Mouse (Mus musculus) T-helper 17 cell (primary cell): ENCODE measurements around the gene Aunip.

ENCODE experiments used
- in situ Hi-C, 2 experiments: fragments of 300-600 bp; cut with MboI, MseI; formaldehyde crosslinking; loops; 1 replicate in 1 of 2; 2 replicates in 1 of 2; pipeline ENCODE4 v1.15.1; 2025; ENCODE audit warnings: high pct_unique_total_duplicates in 2 of 2

Gene Aunip

DNA sequence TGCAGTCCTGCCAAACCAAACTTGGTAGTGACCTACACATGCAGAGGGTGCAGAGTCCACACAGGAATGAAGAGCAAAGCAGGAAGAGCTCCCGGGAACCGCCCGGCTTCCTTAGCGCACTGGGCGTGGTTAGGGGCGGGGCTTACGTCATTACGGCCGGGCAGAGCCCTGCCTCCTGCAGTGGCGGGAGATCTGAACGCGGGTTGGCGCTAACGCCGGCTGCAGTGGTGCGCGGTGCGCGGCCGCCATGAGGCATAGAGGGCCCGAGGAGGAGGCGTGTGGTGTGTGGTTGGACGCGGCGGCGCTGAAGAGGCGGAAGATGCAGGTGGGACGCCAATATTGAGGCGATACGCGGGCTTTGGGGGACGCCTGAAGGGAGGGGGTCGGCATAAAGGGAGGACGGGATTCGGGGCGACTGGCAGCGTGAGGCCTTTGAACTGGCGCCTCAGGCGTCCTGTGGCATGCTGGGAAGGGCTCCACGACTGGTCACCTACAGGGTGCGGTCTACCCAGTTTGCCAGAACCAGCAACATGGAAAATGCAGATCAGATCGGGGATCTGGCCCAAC, at the start of gene Aunip:
TSS of gene Aunip (plus strand) at position 155 of the 567 bp plus-strand sequence.
- in situ Hi-C loops: no loop called here

DNA sequence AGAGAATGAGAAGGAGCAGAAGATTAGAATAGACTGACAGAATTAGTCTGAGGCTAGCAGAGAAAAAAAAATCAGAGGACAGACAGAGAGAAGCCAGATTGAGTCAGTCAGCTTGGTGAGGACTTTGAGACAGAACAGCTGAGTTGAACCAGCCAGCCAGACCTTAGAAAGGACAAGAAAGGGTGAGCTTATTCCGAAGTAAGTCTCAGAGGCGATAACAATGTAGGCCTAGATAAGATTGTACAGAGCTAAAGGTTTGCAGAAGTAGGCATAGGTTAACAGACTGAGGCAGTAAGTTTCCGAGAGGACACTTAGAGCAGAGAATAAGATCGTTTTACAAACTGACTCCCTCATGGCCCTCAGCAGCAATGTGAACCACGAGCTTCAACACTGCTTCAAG, 49.5 kb upstream of the Aunip start:
- in situ Hi-C loops: no loop called here

- in situ Hi-C loops: loop anchor here in 1 of 2 experiments (5.0 kb wide), 1 partner anchor 58 kb away; no protein-coding TSS in a partner anchor
Measured at GRCm38 (mm10) chr4:134465789-134466188, 45.0 kb upstream of the Aunip start.

DNA sequence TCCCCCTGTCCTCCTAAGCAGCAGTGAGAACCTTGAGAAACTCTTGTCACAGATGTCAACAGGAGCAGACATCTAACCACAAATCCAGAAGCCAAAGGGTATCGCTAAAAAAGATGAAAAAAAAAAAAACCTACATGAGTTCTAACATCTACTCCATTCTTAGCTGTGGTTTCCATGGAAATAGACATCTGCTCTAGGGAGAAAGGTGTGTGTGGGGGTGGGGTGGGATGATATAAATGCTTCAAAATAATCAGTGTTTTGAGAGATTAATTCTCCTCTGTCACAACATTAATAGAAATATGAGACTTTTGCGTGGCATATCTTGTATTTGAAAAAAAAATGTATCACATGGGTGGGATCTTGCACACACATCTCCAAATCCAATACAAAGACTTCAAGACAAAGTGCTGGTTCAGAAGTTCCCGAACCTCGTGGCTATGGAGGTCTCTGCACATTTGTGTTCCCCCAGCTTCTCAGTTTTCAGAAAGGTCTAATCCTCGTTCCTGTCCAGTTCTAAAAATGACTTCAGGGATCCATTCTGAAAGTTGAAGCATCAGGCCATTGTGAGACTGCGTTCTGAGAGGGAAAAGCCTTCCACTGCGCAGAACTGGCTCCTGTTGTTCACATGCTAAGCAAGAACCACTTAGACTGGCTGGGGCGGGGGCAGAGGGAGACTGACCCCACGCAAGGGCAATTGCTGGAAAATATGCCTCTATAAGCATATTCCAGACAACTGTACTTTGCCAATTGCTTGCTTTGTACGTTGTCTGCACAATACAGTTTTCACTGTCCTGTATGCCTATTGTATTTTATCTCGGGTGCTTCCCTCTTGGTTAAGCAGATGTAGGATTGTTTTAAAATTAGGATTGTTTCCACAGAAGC, 44.2 kb upstream of the Aunip start:
- in situ Hi-C loops: loop anchor here in 1 of 2 experiments (5.0 kb wide), 1 partner anchor 59 kb away; no protein-coding TSS in a partner anchor

- in situ Hi-C loops: loop anchor here in 1 of 2 experiments (5.0 kb wide), 1 partner anchor 60 kb away; no protein-coding TSS in a partner anchor
Measured at GRCm38 (mm10) chr4:134467435-134468214, 43.2 kb upstream of the Aunip start.

- in situ Hi-C loops: loop anchor here in 1 of 2 experiments (5.0 kb wide), 1 partner anchor 61 kb away; no protein-coding TSS in a partner anchor
Measured at GRCm38 (mm10) chr4:134468215-134468575, 42.6 kb upstream of the Aunip start, which contains the start of gene Stmn1. TSS of gene Stmn1 (plus strand) at chr4:134468320.

- in situ Hi-C loops: loop anchor here in 1 of 2 experiments (5.0 kb wide), 1 partner anchor 61 kb away; no protein-coding TSS in a partner anchor
Measured at GRCm38 (mm10) chr4:134468578-134469266, 42.1 kb upstream of the Aunip start.

- in situ Hi-C loops: loop anchor here in 1 of 2 experiments (5.0 kb wide), 1 partner anchor 62 kb away; no protein-coding TSS in a partner anchor
Measured at GRCm38 (mm10) chr4:134469341-134469796, 41.4 kb upstream of the Aunip start.

DNA sequence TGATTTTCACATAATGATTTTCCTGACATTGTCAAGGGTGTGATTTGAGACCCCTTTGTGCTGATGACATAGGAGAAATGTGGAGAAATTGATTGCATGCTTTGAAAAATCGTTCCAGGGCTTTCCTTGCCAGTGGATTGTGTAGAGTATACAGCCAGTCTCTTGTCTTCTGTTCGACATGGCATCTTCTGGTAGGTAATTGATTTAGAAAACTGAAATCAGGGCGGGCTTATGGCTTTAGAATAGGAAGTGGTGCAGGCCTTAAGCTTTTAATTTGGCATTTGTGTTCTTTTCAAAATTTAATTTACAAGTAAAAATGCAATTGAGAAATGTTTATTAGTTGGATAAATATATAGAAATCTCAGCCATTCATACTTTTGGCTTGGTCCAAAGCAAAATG, 40.8 kb upstream of the Aunip start:
- in situ Hi-C loops: loop anchor here in 1 of 2 experiments (5.0 kb wide), 1 partner anchor 63 kb away; no protein-coding TSS in a partner anchor

GRCm38 (mm10) chr4:134471469-134471868, 39.3 kb upstream of the Aunip start:
- in situ Hi-C loops: no loop called here

- in situ Hi-C loops: no loop called here
Measured at GRCm38 (mm10) chr4:134473764-134474163, 37.0 kb upstream of the Aunip start.

DNA sequence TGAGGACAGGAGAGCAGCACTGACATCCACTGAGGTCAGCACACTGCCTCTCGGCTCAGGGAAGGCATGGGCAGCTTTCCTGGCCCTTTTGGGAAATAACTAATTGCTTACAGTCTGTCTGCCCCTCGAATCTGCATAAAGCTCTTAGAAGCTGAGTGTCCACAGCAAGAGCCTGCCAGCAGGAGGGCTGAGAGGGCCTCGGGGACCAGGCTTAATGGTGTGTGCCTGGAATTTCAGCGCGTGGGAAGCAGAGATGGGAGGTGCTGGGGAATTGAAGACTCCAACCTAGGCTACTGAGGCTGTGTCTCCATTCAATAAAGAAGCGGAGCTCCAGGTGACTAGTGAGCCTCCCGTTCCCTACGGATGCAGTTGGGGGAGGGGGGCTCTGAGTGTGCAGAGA, 36.6 kb upstream of the Aunip start:
- in situ Hi-C loops: no loop called here

GRCm38 (mm10) chr4:134476899-134477298, 33.9 kb upstream of the Aunip start:
- in situ Hi-C loops: loop anchor here in 1 of 2 experiments (5.0 kb wide), 1 partner anchor 80 kb away; the partner anchor contains the start of gene Pafah2

DNA sequence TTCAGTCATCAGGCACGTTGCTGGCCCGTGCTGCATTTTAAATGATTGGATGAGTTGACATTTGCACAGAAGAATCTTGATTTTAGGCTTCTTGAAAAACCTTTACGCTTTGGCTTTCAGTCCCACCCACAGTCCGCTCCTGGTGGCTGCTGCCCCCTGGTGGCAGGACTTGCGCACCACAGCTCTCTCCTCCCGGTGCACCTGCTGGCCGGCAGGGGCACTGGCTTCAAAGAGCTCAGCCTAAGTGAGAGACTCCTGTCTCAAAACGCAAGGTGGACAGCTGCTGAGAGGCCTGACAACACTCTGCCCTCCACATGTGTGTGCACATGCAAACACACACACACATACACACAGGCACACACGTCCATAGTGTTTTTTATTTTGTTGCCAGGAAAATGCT, 32.8 kb upstream of the Aunip start:
- in situ Hi-C loops: loop anchor here in 1 of 2 experiments (5.0 kb wide), 1 partner anchor 81 kb away; the partner anchor contains the start of gene Pafah2

DNA sequence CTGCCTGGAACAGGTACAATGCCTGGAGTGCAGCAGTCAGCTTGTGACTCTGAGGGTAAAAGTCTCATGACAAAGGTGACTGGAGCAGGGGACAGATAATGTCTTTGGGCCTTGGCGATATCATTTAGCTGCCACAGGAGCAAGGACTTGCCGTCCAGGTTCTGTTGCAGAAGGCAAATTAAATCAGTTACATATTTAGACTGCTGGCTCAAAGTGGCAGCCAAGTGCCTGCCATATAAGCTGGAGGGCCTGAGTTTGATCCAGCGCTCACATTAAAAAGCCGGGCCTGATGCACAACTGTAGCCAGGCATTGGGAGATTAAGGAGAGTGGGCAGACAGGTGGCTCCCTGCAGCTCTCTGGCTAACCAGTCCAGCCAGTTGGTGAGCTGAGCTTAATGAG, 31.0 kb upstream of the Aunip start:
- in situ Hi-C loops: loop anchor here in 1 of 2 experiments (5.0 kb wide), 1 partner anchor 83 kb away; the partner anchor contains the start of gene Pafah2

DNA sequence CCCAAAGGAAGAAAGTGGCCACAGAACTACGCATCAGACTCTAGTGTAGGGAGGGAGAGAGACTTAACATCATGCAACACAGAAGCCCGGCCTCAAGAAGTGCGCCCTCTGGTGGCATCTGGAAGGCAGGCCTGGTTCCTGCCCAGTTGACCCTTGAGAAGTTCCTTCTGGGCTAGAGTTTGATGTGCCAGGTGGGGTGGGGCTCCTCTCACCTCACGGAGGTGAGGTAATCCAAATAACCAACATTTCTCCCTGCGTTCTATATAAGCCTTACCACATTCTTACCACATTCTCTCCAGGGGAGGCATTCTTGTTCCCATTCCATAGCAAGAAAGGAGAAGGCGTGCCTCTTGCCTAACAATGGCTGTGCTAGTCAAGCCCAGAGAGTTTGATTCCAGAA, 29.9 kb upstream of the Aunip start:
- in situ Hi-C loops: no loop called here

DNA sequence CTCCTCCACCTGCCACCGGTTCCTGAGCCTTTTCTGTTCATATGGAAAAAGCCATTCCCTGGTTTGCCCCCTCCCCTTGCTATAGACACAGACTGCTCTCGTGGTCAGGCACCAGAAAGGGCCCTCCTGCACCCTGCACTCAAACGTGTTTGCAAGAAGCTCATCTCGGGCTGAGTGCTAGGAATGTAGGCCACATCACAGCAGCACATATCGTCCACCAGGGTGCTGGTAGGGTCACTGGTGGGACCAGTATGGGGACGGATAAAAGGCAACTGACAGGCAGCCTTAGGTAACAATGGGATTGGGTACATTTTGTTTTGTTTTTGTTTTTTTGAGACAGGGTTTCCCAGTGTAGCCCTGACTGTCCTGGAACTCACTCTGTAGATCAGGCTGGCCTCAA, 29.5 kb upstream of the Aunip start:
- in situ Hi-C loops: no loop called here

DNA sequence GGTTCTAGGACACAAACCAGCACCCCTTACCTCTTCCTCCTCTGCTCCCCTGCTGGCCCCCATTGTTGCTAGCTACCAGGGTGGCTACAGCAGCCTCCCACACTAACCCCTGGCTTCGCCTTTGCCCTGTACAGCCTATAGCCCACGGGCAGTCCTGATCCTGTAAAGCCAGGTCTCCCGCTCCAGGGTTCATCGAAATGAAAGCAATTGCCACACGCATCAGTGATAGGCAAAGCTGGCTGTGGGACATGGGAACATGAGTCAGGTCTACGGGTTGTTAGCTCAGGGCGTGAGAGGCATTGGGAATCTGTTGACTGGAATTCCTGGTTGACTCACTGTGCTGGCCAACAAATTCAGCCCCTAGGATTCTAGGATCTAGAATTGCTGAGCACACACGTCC, 28.4 kb upstream of the Aunip start:
- in situ Hi-C loops: no loop called here

GRCm38 (mm10) chr4:134483078-134483688, 27.6 kb upstream of the Aunip start:
- in situ Hi-C loops: no loop called here

DNA sequence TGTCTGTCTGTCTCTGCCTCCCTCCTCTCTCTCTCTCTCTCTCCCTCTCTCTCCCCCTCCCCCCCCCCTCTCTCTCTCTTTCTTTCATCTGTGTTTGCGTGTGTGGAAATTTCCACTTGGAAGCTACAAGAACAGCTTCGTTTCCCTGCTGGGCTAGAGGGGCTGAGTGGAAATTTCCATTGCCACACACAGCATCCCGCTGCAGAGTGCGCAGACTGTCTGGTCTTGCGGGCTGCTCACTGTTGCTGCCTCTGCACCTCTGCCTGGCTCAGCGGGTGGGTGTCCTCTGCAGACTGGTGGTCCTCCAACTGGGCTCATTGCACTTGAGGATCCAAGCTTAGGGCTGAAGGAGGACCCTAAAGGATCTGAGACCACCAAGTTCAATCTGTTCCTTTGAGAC, 27.1 kb upstream of the Aunip start:
- in situ Hi-C loops: no loop called here
